Mouse (Mus musculus): ENCODE data around the gene Clip4.

Gene Clip4

DNA sequence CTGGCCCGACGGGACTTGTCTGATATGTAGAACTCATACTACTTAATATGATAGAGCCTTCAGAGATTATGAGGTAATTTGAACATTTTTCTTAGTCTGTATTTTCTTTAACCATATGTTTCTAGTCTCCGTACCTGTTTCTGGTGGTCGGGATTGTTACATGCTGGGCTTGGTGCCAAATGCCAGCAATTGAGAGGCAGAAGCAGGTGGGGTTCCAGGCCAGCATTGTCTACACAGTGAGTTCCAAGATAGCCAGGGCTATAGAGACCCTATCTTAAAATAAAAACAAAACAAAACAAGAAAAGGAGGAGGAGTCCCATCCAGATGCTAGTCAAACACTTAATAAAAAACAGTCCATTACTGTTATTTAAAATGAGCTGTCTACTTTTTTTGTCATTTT is 23.3 kb downstream of the Clip4 start:
- no peak for DNase-seq (ENCODE audit: low spot score)

DNA sequence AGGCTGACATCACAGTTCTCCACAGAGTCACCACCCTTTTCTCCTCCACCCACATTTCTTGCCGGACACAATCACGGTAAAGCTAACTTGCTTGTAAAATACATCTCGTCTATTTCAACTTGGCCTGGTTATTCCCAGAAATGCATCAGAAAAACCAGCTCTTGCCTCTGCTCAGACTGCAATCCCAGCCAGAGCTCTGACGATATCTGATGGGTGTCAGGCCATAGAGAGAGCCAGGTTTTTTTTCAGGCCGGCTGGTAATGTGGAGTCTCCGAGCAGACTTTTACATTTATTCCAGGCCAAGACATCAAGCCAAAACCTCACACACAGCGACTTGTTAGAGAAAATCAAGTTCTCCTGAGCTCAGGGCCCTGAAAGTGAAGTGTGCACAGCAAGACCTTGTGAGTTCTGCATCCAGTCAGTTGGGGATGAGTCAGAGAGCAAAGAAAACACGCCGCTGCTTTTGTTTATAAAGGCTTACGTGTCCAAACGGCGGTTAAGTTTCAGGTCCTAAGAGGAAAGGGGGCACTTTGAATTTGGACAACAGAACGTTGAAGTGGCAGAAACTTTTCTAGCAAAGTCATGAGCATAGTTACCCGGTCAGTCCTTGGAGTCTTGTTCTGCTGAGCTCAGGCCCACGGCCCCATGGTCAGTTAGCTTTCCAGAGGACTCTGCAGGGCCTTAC is 27.4 kb downstream of the Clip4 start:
- DNase-seq (ENCODE audit: low spot score) = no peak

DNA sequence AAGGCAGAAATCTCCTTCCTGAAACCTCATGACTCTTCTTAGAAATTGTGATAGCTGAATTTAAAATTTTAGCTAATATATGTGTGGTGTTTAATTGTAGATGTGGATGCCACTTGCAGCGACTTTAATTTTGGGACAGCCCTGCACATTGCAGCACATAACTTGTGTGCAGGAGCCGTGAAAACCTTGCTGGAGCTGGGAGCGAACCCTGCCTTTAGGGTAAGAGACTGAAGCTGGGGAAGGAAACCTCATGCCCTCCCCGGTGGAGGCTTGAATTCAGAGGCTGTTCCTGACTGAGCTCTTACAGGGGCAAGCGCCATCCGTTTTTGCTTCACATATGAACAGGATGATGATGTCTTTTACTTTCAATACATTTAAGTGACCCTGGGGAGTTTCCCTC is 35.2 kb downstream of the Clip4 start:
- DNase-seq (ENCODE audit: low spot score) = no peak

DNA sequence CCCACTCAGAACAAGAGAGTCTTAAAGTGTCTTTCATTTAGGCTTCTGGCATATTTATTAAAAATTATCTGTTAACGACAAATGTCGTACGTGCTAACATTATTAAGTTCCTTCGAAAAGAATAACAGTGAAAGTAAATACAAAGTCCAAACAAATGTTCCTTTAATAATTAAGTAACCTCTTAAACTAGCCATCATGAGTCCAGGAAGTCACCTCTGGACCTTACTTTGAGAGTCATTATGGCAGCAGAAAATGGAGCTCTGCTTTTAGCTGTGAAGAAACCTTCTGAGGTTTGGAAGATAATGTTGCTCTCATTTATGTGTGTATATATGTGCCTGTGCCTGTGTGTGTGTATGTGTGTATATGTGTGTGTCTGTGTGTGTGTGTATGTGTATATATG is 35.6 kb downstream of the Clip4 start:
- DNase-seq (ENCODE audit: low spot score) = no peak

DNA sequence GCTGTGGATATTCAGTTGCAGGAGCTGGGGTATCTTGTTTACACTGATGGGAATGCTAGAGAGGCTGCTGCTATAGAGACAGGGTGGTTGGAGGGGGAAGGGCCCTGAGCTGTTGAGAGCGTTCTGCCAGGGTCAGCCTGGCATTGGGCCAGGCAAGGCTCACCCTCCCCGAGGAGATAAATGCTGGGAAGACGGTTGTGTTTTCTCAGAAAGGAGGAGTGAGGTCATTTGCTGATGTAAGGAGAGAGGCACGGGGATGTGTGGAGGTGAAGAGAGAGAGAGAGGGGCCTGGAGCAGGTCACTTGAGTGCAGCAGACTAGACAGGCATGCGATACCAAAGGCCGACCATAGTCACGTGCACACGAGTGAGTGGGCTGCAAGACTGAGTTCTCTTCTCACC is 42.8 kb downstream of the Clip4 start:
- peak; percentile 67 for DNase-seq (ENCODE audit: low spot score)

DNA sequence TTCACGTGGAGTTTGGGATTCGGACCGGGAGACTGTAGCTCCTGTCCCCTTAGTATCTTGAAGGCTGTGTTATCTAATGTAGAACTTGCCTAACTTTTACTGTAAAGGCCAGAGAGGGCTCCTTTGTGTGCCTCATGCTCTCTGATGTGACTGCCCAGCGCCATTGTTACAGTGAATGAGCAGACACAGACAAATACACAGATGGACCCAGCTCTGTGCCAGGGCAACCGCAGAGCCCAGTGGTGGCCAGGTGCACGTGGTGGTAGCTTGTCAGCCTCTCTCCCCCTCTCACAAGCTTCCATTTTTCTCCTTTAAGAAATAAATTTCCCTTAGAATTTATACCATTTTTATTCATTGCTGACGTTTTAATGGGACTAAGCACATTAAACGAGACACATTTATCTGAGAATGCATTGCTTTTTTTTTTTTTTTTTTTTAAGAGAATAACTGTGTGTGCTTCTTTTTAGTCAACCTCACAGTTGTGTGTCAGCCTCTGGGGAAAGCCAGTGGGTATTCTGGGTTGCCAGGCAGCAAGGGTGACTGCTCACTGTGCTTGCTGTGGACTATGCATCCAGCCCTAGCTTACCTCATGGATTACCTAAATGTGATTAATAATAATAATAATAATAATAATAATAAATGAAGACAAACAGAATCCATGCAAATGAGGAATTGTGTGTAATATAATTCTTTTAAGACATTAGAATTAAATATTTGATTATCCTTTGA is 48.0 kb downstream of the Clip4 start:
- DNase-seq (ENCODE audit: low spot score) = no peak

DNA sequence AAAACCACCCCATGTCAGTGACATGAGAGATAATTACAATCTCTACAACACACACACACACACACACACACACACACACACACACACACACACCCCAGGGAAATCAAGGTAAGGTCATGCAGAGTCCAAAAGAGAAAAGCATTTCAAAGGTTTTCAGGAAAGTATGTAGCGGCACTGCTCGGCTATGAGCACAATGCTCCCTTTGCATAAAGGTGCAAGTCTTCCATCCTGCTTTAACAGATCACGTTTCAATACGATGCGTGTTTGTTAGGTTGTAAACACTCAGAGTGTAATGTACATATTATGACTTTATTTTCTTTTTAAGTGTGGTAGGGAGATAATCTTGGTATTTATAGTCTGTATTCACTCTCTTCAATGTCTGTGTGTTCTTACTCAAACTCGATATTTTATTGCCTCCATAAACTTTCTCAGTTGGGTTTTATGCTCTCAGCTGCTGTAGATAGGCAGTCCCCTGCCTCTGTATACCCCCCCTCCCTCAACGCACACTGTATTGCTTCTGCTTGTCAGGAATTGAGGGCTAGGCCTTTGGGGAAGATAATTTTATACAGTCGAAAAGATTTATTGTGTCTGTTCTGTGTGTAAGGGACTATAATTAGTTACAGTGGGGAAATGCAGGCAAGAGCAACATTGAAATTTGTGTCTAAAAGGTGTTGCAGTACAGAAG is 55.5 kb downstream of the Clip4 start:
- DNase-seq (ENCODE audit: low spot score) = no peak

DNA sequence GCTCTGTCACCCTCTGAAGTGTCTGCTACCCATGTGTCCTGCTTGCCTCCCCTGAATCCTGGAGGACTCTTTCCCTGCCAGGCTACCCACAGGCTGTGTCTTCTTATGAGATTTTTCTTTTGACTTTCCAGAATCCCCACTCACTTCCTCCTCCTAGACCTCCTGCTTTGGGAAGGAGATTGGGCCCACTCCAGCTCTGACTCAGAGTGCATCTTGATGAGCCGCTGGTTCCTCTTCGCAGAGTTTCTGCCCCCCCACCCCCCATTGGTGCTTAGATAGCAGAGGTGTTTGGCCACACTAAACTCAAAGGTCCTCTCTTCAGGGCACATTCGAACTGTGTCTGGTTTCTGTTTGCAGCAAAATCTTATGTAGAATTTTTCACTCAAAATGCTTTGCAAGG is 58.3 kb downstream of the Clip4 start:
- no peak for DNase-seq (ENCODE audit: low spot score)

DNA sequence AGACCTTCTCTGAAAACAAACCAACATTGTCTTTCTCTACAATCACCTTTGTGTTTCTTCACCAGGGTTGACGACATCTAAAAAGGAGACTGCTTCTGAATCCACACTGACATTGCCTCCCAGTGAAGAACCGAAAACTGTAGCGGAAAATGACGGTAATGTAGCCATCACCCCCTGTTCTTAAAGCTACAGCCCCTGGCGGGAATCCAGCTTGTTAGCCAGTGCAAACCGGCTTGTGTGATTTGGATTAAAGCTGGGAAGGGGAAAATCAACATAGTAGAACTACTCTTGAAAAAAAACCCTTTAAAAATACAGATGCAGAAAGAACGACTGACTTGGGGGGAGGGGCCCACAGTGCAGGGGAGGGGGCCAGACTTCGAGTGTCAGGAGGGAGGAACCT is 59.4 kb downstream of the Clip4 start:
- no peak for DNase-seq (ENCODE audit: low spot score)

DNA sequence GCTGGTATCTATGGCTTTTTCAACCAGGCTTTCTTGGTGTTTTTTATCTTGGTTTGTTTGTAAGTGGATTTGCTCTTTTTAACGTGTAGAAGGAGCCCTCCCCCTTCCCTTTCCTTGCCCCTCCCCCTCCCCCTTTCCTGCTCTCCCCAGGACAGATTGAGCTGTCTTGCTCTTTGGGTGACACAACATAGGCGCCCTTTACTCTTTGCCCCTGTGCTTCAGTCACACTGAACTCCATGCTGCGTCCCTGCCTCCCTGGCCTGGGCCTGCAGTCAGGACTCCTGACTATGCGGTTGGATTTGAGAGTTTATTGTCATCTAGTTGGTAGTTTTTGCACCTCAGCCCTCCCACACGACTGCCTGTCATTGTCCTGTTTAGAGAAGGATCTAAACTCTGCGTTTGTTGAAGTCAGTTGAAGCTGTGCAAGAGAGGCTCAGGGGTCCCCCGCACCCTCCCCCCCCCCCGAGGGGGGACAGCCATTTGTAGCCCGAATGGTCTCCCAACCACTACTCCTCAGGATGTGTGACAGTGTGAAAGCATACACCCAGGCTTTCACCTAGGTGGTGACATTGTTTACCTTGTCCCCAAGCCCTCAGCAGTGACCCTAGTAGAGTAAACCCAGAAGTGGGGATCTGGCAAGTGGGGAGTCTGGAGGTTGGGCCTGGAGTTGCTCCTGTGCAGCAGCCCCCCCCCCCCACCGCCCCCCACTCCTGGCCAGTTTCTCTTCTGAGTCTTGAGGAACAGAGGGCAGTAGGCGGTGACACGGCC is 60.6 kb downstream of the Clip4 start:
- no peak for DNase-seq (ENCODE audit: low spot score)

DNA sequence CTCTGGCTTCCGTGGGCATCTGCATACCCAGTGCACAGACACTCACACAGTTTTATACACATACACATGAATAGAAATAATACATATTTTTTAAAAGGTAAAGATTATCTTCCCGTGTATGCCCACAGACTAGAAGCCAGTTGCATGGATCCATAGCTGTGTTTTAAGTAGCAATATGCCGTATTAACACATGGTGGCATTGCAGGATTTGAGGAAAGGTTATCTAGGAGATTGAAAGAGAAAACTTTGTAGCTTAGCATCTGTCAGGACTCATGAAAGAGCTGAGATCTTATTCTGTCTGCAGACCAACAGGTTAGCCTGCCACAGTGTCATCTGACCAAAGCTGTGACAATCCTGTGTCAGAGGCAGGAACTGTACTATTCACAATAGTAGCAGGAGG is 63.7 kb downstream of the Clip4 start:
- DNase-seq (ENCODE audit: low spot score) = no peak

DNA sequence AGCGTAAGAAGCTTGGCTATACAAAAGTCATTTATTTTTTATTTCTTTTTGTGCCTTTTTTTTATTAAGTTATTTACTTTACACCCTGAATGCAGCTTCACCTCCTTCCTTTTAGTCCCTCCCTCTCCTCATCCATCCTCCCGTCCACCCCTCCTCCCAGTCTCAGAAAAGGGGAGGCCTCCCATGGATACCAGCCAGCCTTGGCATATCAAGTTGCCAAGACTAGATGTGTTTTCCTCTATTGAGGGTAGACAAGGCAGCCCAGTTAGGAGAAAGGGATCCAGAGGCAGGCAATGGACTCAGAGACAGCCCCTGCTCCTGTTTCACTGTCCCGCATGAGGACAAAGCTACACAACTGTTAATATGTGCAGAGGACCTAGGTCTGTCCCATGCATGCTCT is 93.9 kb downstream of the Clip4 start:
- no peak for DNase-seq (ENCODE audit: low spot score)

DNA sequence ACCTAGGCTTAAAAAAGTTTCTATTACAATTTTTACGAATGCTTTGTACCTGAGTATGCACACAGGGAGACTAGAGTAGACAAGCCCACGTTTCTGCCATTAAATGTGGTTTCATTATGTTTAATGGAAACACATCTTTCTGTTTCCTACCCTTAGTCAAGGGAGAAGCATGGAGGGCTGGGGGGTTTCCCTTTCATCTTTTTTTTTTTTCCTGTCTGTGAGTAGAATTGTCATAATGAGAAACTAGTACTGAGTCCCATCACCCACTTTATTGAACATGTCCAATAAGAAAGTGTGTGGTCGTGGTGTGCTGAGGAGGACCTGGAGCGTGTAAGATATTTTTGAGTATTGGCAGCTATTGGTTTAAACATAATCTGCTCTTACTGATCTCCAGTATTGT is 94.6 kb downstream of the Clip4 start:
- no peak for DNase-seq (ENCODE audit: low spot score)

DNA sequence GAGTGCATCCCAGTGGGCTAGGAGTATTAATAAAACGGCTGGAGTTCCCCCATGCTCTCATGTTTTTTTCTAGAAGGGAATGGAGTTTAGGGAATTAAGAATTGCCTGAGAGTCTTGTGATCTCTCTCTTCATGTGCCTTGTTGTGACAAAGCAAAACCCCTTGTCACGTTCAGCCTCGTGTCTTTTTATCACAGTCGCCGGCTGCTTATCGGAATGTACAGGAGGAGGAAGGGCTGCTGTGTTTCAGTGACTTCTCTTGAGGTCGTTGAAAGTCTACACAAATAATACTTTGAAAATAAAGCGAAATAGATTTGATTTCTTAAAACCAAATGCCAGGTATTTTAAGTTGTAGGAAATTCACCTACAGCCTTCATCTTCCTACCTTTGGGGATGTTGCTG is 95.8 kb downstream of the Clip4 start:
- no peak for DNase-seq (ENCODE audit: low spot score)

DNA sequence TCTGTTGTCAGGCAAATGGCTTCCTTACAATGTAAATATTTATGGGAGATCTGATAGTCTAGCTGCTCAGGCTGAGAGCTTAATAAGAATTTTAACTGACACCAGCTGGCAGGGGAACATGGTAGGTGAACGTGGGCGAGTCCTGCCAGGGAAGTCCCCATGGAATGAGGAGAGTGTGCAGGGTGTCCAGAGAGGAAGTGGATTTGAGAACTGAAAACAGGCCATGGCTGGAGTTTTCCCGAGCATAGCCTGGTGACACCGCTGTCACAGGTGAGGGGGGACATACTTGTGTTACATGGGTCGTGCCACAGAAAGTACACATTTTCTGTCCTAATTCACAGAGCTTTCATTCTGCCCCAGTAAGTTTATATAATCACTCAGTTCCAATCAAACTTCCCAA is 97.2 kb downstream of the Clip4 start:
- no peak for DNase-seq (ENCODE audit: low spot score)

DNA sequence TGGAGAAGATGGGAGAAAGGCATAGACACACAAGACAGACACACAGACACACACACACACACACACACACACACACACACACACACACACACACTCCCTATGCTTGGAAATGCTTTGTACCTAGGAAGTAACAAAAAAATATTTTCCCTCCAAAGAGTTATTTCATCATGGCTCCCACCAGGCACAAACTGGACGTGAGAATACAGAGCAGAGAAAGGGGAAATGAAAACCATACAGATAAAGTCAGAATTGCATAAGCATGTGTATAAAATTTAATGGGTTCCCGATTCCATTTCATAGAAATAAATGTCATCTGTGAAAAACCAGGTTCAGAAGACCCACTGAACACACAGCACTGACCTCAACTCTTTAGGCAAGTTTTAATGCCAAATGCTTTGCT is 99.6 kb downstream of the Clip4 start:
- no peak for DNase-seq (ENCODE audit: low spot score)

DNA sequence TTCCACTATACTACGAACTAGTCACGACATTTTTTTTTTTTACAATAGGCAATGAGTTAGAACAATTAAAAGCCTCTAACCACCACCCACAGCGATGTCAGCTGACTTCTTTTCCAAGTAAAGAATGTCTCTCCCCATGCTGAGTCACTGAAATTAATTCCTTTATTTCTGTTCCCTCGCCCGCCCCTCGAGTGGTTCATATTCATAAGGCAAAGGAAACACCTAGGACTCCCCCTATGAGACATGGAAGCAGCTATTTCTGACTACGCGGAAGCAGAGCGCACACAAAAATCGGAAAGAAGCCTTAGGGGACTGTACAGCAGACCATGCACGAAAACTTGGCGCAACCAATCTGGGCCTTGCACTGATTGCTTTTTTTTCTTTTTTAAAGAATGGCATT is 100.6 kb downstream of the Clip4 start:
- no peak for DNase-seq (ENCODE audit: low spot score)

DNA sequence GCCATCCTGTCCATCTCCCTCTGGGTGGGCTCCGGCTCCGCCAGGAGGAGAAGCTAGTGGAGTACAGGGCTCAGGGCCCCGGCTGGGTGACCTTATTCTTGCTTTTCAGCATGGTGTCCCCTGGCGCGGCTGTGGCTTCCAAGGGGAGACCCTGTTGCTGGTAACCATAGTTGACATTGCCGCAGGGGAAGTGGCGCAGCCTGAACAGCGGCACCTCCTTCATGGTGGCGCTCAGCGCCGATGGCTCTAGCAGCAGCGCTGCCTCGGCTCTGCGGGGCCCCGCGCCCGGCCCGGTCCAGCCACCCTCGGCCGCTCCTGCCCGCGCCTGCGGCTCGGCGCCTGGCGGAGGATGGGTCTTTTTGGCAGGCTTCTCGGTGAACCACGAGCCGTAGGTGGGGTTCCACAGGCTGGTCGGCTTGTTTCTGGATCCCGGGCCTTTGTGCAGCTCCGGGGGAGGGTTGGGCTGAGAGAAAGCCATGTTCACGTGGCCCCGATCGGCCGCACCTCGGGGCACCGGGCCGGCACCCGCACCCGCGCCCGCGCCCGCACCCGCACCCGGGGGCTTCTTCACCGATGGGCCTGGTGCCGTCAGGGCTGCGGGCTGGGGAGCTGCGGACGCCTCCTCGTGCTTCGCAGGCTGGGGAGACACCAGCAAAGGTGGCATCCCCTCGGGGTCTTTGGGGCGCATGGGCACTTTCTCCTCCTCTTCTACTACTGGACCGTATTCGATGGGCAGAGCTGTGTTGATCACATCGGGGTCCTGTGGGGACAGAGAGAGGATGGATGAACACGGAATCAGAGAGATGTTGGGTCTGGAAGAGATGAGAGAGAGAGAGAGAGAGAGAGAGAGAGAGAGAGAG is 101.3 kb downstream of the Clip4 start:
- DNase-seq (ENCODE audit: low spot score) = peak; percentile 5

DNA sequence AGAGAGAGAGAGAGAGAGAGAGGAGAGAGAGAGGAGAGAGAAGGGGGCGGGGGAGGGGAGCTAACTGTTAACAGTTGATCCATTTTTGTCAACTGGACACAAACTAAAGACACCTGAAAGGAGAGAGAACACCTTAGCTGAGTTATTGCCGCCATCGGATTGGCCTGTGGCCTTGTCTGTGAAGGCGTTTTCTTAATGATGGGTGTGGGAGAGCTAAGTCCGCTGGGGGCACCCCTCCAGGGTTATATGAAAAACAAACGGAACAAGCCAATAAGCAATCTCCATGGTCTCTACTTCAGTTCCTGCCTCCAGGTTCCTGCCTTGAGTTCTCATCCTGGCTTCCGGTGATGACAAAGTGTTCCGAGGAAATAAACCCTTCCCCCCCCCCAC is 102.0 kb downstream of the Clip4 start:
- DNase-seq (ENCODE audit: low spot score) = no peak

DNA sequence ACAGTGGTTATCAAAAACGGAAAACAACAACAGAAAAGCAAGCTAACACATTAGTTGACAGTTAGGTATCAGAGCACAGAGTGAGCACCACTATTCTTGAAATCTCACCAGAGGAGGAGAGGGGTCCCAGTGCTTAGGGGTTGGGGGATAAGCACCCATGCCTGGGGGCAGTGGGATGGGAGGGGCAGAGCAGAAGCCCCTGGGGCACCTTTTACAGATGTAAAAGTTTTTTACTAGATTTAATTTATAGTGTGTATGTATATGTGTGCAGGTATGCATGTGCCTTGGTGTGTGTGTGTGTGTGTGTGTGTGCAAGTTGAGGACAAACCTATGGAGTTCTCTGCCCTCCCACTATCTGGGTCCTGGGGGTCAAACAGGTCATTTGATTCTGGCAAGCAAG is 102.4 kb downstream of the Clip4 start:
- no peak for DNase-seq (ENCODE audit: low spot score)

DNA sequence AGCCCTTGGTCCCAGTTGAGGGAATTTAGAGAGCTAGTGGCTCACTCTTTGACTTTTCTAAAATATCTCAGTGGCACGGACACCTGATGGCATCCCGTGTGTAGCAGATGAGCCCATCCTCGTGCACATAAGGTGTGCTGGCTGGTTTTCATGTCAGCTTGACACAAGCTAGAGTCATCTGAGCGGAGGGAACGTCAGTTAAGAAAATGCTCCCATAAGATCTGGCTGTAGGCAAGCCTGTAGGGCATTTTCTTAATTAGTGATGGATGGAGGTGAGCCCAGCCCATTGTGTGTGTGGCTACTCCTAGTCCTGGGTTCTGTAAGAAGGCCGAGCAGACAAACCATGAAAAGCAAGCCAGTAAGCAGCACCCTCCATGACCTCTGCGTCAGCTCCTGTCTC is 103.7 kb downstream of the Clip4 start:
- no peak for DNase-seq (ENCODE audit: low spot score)

DNA sequence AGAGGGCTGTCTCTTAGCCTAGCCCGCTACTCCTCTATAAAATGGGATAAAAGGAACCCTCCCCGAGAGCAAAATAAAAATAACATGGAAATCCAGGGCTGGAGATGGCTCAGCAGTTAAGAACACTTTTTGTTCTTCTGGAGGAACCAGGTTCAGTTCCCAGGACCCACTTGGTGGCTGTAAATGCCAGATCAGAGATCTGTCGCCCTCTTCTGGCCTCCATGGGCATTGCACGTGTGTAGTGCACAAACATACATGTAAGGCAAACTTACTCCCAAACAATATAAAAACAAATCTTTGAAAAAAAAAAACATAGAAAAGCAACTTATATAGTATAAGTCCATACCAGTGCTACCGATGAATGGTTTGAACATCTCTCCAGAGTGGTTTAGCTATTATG is 104.7 kb downstream of the Clip4 start:
- DNase-seq (ENCODE audit: low spot score) = no peak
